Mouse (Mus musculus): ENCODE data around the gene Rps16. TPM values are rescaled to one million over a fixed set of nuclear protein-coding genes. Genes with fewer than 3 reads are reported as not detected.
A peak's percentile ranks its signal among the peaks of the same experiment; 100 is the strongest.
"Not testable (repeated sequence)": the region's sequence is repeated elsewhere in the genome, so short reads cannot be mapped to it uniquely, and the experiment has no call there.

Gene Rps16
- total RNA-seq, 2 experiments from 2014 or later = 494 to 516 TPM

DNA sequence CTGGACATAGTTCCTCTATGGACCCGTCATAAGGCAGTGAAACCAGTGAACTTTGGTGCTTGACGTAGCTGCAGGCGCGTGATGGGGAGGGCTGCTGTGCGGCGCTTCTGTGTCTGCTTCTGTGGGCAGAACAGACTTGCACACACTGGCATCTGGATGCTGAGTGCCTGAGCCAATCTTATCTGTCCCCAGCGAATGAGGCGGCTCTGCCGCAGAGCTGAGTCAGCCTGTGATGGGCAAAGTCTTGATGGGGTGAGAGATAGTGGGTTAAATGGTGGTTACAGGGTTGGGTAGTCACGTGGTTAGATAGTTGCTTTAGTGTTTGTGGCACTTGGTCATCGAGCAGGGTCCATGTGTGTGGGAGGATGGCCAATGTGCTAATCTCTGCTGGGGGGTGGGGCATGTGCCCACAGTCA lies 32.5 kb downstream of the Rps16 start:
- intact Hi-C loops (cut with DNase I) = no loop called here
- peak; percentile 54 to 55 for DNase-seq

DNA sequence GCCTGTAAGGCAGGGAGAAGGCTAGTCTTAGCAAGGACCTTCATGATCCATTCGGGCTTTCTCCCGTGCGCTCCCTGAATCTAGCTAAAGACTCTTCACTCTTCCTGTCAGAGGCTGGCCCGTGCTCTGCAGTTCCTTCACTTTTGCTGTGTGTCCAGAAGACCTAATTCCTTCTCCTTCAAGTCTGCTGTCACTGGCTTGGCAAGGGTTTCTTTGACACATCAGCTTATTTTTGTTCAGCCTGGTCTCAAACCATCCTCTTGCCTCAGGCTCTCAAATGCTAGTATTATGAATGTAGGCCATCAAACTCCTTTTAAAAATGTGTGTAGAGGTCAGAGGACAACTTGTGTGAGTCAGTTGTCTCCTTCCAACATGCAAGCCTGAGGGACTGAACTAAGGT lies 33.2 kb downstream of the Rps16 start:
- intact Hi-C loops (cut with DNase I) = no loop called here
- no peak for DNase-seq

- intact Hi-C loops (cut with DNase I) = no loop called here
- no peak for DNase-seq
Observed at GRCm38 (mm10) chr7:28384162-28384561, 33.7 kb downstream of the Rps16 start.

DNA sequence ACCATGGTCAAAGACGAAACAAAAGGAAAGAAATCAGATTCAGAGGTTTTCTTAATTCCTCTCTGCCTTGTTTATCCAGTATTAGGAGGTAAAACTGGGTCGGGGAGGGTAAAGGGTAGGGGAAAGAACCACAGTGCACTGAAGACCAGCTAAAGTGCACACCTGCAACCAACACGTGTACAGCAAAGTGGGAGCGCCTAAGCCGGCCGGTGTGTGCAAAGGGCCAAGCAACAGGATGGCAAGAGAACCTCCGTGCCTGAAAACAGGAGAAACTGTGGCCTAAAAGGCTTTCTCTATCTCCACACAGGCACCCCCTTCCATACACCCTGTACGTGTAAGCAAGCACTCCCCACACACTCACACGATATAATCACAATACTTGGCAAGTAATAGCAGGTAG lies 34.7 kb downstream of the Rps16 start:
- DNase-seq = no peak
- intact Hi-C loops (cut with DNase I) = no loop called here

GRCm38 (mm10) chr7:28386007-28386406 lies 35.6 kb downstream of the Rps16 start:
- peak in 1 of 2 experiments; percentile 44 for DNase-seq
- intact Hi-C loops (cut with DNase I) = loop anchor here (1.0 kb wide), 1 partner anchor 13 kb away; no protein-coding TSS in a partner anchor

DNA sequence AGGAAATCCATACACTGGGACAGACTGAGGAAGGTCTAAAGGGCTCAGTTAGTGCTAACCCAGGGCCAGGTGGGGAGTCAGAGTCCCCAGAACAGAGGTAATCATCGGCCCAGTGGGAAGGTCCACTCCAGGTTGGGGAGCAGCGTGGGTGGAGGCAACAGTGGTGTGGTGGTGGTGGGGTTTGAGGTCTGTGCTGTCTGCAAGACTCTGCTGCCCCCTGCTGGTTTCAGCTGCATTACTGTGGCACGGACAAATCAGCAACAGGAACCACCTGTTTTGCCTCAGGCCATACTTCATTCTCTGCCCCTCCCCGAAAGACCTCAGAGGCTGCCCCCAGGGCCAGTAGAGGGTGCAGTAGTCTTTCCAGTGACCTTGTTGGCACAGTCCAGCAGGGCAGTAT lies 36.0 kb downstream of the Rps16 start:
- intact Hi-C loops (cut with DNase I) = loop anchor here (1.0 kb wide), 1 partner anchor 13 kb away; no protein-coding TSS in a partner anchor

GRCm38 (mm10) chr7:28386877-28387276 lies 36.4 kb downstream of the Rps16 start:
- DNase-seq = not testable (repeated sequence)
- intact Hi-C loops (cut with DNase I) = loop anchor here (1.0 kb wide), 1 partner anchor 14 kb away; no protein-coding TSS in a partner anchor

More for the DNA sequence above, 36.0 kb downstream of the Rps16 start:
- DNase-seq = peak; percentile 89 to 91

GRCm38 (mm10) chr7:28387384-28387783 lies 36.9 kb downstream of the Rps16 start:
- DNase-seq; intact Hi-C loops (cut with DNase I): not testable (repeated sequence)

DNA sequence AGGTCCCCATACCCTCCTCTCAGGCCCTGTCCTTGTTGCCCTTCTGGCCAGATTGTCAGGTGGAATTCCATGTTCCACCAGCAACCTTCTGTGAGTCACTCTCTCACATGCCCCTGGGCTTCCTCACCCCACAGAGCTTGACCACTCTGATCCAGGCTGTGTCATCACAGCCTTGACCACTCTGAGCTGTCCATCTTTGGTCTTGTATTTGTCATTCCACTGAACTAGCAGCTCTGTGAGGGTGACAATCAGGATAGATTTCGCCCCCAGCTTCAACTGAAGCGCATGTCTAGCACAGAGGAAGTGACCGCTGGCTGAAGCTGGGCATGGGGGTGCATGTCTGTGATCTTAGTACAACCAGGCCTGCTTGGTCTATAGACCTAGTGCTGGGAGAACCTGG lies 39.9 kb downstream of the Rps16 start:
- DNase-seq = no peak
- intact Hi-C loops (cut with DNase I) = no loop called here

- intact Hi-C loops (cut with DNase I) = loop anchor here (2.0 kb wide), 1 partner anchor 42 kb away; no protein-coding TSS in a partner anchor
- peak; percentile 91 to 93 for DNase-seq
Observed at GRCm38 (mm10) chr7:28392429-28393271, 42.2 kb downstream of the Rps16 start, which contains the start of the genes Med29 and Paf1. Gene Med29 (minus strand): TSS chr7:28392708. Gene Paf1 (plus strand): TSS chr7:28392951.

DNA sequence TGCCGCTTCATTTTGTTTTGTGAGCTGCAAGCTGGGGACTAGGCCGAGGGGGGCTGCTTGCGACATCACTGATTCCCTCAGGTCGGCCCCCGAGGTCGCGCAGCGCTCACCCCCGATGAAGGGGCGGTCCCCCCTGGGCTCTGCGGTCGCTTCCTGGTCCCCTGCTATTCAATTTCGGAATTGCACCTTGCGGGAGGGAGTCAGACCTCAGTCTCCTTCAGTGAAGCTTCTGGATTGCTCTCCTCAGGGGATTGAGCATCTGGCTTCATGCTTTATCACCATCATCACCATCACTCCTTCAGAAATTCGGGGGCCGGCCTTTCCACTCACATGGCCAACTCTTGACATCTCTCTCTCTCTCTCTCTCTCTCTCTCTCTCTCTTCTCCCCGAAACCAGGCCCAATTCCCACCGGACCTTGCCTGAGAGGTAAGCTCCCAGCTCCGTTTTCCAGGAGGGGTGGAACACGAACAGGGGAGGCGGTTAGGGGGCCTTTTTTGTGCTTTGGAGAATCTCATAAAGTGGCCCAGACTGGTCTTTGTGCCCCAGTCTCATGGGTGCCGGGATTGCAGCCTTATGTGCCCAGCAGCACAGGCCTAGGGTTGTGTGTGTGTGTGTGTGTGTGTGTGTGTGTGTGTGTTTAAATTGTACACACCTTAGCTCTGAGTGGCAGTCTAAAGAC lies 43.0 kb downstream of the Rps16 start:
- intact Hi-C loops (cut with DNase I) = loop anchor here (2.0 kb wide), 1 partner anchor 41 kb away; no protein-coding TSS in a partner anchor
- DNase-seq = no peak

GRCm38 (mm10) chr7:28395425-28395824 lies 45.0 kb downstream of the Rps16 start:
- intact Hi-C loops (cut with DNase I) = no loop called here
- DNase-seq = no peak

- intact Hi-C loops (cut with DNase I) = no loop called here
- no peak for DNase-seq
Observed at GRCm38 (mm10) chr7:28398000-28398399, 47.5 kb downstream of the Rps16 start.

DNA sequence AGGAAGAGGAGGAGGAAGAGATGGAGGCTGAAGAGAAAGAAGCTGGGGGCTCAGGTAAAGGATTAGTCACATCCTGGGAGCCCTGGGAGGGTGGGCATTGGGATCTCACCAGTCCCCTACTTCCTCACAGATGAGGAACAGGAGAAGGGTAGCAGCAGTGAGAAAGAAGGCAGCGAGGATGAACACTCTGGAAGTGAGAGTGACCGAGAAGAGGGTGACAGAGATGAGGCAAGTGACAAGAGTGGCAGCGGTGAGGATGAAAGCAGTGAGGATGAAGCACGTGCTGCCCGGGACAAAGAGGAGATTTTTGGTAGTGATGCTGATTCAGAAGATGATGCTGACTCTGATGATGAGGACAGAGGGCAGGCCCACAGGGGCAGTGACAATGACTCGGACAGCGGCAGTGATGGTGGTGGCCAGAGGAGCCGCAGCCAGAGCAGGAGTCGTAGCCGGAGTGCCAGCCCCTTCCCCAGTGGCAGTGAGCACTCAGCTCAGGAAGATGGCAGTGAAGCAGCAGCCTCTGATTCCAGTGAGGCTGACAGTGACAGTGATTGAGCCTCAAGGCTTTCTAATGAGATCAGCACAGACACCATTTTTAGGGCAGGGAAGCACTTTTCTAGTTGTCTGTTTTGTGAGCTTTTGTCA lies 48.4 kb downstream of the Rps16 start:
- DNase-seq = no peak
- intact Hi-C loops (cut with DNase I) = no loop called here

GRCm38 (mm10) chr7:28401030-28401429 lies 50.6 kb downstream of the Rps16 start:
- intact Hi-C loops (cut with DNase I) = no loop called here

DNA sequence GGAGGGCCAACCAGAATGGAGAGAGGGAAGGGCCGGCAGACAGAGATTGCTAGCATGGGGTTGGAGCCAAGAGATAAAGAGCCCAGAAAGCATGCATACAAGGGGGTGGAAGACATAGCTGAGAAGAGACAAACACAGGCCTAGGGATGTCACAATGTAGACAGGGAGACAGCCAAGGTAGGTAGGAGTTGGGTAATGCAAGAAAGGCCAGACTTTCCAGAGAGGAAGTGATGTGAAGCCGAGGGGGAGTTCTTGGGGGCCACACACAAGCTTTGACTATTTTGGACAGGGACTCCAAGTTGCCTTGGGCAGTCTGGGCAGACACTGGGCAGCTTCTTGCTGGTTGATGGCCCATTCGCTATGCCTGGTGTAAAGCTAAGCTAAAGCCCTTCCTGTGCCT lies 51.5 kb downstream of the Rps16 start:
- no peak for DNase-seq
- intact Hi-C loops (cut with DNase I) = no loop called here

More at GRCm38 (mm10) chr7:28401030-28401429, 50.6 kb downstream of the Rps16 start:
- DNase-seq = no peak

Other genes with a start within 250 kb of the Rps16 start
- gene 9530053A07Rik, start 221.2 kb upstream of the Rps16 start, total RNA-seq (2021) = not detected
- 10 to 100 TPM; 32.0 to 33.5 TPM for gene Fbl, start 180.9 kb upstream of the Rps16 start, total RNA-seq (2021)
- gene Dyrk1b, start 171.2 kb upstream of the Rps16 start, total RNA-seq (2021) = 10 to 100 TPM; 31.2 to 34.2 TPM
- 10 to 100 TPM; 11.7 to 12.0 TPM for gene Eid2, start 82.8 kb upstream of the Rps16 start, total RNA-seq (2021)
- 10 to 100 TPM; 12.6 to 13.5 TPM for gene Eid2b, start 72.9 kb upstream of the Rps16 start, total RNA-seq (2021)
- gene Selenov, start 59.5 kb upstream of the Rps16 start, total RNA-seq (2021) = not detected
- gene Dll3, start 48.4 kb upstream of the Rps16 start, total RNA-seq (2021) = not detected
- 10 to 100 TPM; 58.9 to 66.3 TPM for gene Timm50, start 38.6 kb upstream of the Rps16 start, total RNA-seq (2021)
- 10 to 100 TPM; 56.8 to 62.8 TPM for gene Supt5, start 11.9 kb upstream of the Rps16 start, total RNA-seq (2021)
- 10 to 100 TPM; 15.1 to 15.8 TPM for gene Plekhg2, start 21.9 kb downstream of the Rps16 start, total RNA-seq (2021)
- 10 to 100 TPM; 14.7 to 29.0 TPM for gene Zfp36, start 29.6 kb downstream of the Rps16 start, total RNA-seq (2021)
- gene Med29, start 42.1 kb downstream of the Rps16 start, total RNA-seq (2021) = 10 to 100 TPM; 18.2 to 20.1 TPM
- 10 to 100 TPM; 38.8 to 48.0 TPM for gene Paf1, start 42.3 kb downstream of the Rps16 start, total RNA-seq (2021)
- gene Gmfg, start 86.8 kb downstream of the Rps16 start, total RNA-seq (2021) = 1 to 10 TPM; 4.6 to 7.2 TPM
- under 1 TPM; 0.38 to 0.86 TPM for gene Lrfn1, start 101.3 kb downstream of the Rps16 start, total RNA-seq (2021)
- gene Ifnl2, start 159.8 kb downstream of the Rps16 start, total RNA-seq (2021) = not detected
- gene Ifnl3, start 172.2 kb downstream of the Rps16 start, total RNA-seq (2021) = not detected
- not detected for gene Sycn, start 190.2 kb downstream of the Rps16 start, total RNA-seq (2021)
- not detected for gene Nccrp1, start 196.6 kb downstream of the Rps16 start, total RNA-seq (2021)
- gene Samd4b, start 247.5 kb downstream of the Rps16 start, total RNA-seq (2021) = 10 to 100 TPM; 20.5 to 24.5 TPM
- gene Pak4, start 247.5 kb downstream of the Rps16 start, total RNA-seq (2021) = 1 to 10 TPM; 7.3 to 7.4 TPM